Mouse (Mus musculus) megakaryocyte, embryonic 14.5 days (primary cell): ENCODE results near the gene Tmem164.

Experiments
- FLI1 ChIP-seq: IDR thresholded peaks from 2 replicates; pipeline ENCODE4 v1.6.1; 2012; ENCODE audit warnings: low read length, inconsistent platforms, mixed read lengths
- GATA1 ChIP-seq: IDR thresholded peaks from 3 replicates; pipeline ENCODE4 v1.6.1; 2012; ENCODE audit warnings: mixed read lengths, low read length, inconsistent platforms, borderline replicate concordance

GRCm38 (mm10) chrX:142885962-142886361, 204.8 kb downstream of the Tmem164 start:
- TF ChIP-seq GATA1 (no peak), FLI1 (no peak)
